Mouse (Mus musculus): ENCODE measurements around the gene Rapgef3. TPM values are rescaled to one million over a fixed set of nuclear protein-coding genes. Genes with fewer than 3 reads are reported as not detected.

Gene Rapgef3
- polyA plus RNA-seq, 1 experiment from 2014 or later = 6.2 TPM

GRCm38 (mm10) chr15:97721008-97721701 lies 46.6 kb downstream of the Rapgef3 start:
- ATAC-seq (ENCODE audit: low FRiP score) = no peak
- no peak overlapping the region for H3K9ac ChIP-seq
- H3K4me1 ChIP-seq = no peaks in the 10 kb centered on the region
- no peak overlapping the region for H3K4me2 ChIP-seq
- no peaks in the 10 kb centered on the region for H3K9me3 ChIP-seq
- 81% methylated on average over 15 of the region's 15 CpGs for WGBS
- H3K36me3 ChIP-seq (replicated peaks) = no peaks in the 10 kb centered on the region
- H3K27me3 ChIP-seq = no peaks in the 10 kb centered on the region
- no peak overlapping the region for H3K27ac ChIP-seq
- H3K4me3 ChIP-seq (replicated peaks) = no peak overlapping the region

- H3K4me3 ChIP-seq (replicated peaks) = no peak overlapping the region
- no peak overlapping the region for H3K4me2 ChIP-seq
- 82% methylated on average over 12 of the region's 12 CpGs for WGBS
- H3K27ac ChIP-seq = no peak overlapping the region
- H3K9me3 ChIP-seq = no peaks in the 10 kb centered on the region
- no peak for ATAC-seq (ENCODE audit: low FRiP score)
- H3K36me3 ChIP-seq (replicated peaks) = no peaks in the 10 kb centered on the region
- no peak overlapping the region for H3K9ac ChIP-seq
- no peaks in the 10 kb centered on the region for H3K27me3 ChIP-seq
- no peaks in the 10 kb centered on the region for H3K4me1 ChIP-seq
These were observed 47.6 kb downstream of the Rapgef3 start for GRCm38 (mm10) chr15:97720026-97720675.

- no peaks in the 10 kb centered on the region for H3K4me1 ChIP-seq
- WGBS = 93% methylated on average over 12 of the region's 12 CpGs
These were observed 48.3 kb downstream of the Rapgef3 start for GRCm38 (mm10) chr15:97719494-97719893.

GRCm38 (mm10) chr15:97718535-97719155 lies 49.1 kb downstream of the Rapgef3 start:
- H3K9ac ChIP-seq = no peak overlapping the region
- no peak for ATAC-seq (ENCODE audit: low FRiP score)
- H3K4me1 ChIP-seq = no peaks in the 10 kb centered on the region
- H3K9me3 ChIP-seq = no peaks in the 10 kb centered on the region
- no peak overlapping the region for H3K4me2 ChIP-seq
- H3K36me3 ChIP-seq (replicated peaks) = no peaks in the 10 kb centered on the region
- no peak overlapping the region for H3K4me3 ChIP-seq (replicated peaks)
- 86% methylated on average over 8 of the region's 8 CpGs for WGBS
- no peaks in the 10 kb centered on the region for H3K27me3 ChIP-seq
- no peak overlapping the region for H3K27ac ChIP-seq

More at GRCm38 (mm10) chr15:97719494-97719893, 48.3 kb downstream of the Rapgef3 start:
- Histone ChIP-seq H3K36me3 (replicated peaks) (no peaks in the 10 kb centered on the region), H3K9ac (no peak overlapping the region), H3K27ac (no peak overlapping the region), H3K9me3 (no peaks in the 10 kb centered on the region), H3K4me2 (no peak overlapping the region), H3K27me3 (no peaks in the 10 kb centered on the region), H3K4me3 (replicated peaks) (no peak overlapping the region)
- ATAC-seq (ENCODE audit: low FRiP score) = no peak

GRCm38 (mm10) chr15:97717861-97718534 lies 49.8 kb downstream of the Rapgef3 start:
- Histone ChIP-seq H3K9ac (no peak overlapping the region), H3K4me1 (no peaks in the 10 kb centered on the region), H3K9me3 (no peaks in the 10 kb centered on the region), H3K27me3 (no peaks in the 10 kb centered on the region), H3K27ac (no peak overlapping the region), H3K4me2 (no peak overlapping the region), H3K36me3 (replicated peaks) (no peaks in the 10 kb centered on the region), H3K4me3 (replicated peaks) (no peak overlapping the region)
- ATAC-seq (ENCODE audit: low FRiP score) = no peak
- WGBS = 32% methylated on average over 12 of the region's 12 CpGs

GRCm38 (mm10) chr15:97716782-97717181 lies 51.0 kb downstream of the Rapgef3 start:
- H3K4me3 ChIP-seq (replicated peaks) = no peak overlapping the region
- 95% methylated on average over 11 of the region's 11 CpGs for WGBS
- no peak for ATAC-seq (ENCODE audit: low FRiP score)
- no peak overlapping the region for H3K27ac ChIP-seq
- no peaks in the 10 kb centered on the region for H3K9me3 ChIP-seq
- no peaks in the 10 kb centered on the region for H3K27me3 ChIP-seq
- H3K36me3 ChIP-seq (replicated peaks) = no peaks in the 10 kb centered on the region
- no peak overlapping the region for H3K9ac ChIP-seq
- H3K4me2 ChIP-seq = no peak overlapping the region
- H3K4me1 ChIP-seq = no peaks in the 10 kb centered on the region

GRCm38 (mm10) chr15:97715734-97716133 lies 52.0 kb downstream of the Rapgef3 start:
- WGBS = 100% methylated on average over 1 of the region's 1 CpGs
- no peak overlapping the region for H3K27ac ChIP-seq
- H3K36me3 ChIP-seq (replicated peaks) = no peaks in the 10 kb centered on the region
- no peaks in the 10 kb centered on the region for H3K4me1 ChIP-seq
- H3K27me3 ChIP-seq = no peaks in the 10 kb centered on the region
- H3K4me3 ChIP-seq (replicated peaks) = no peak overlapping the region
- H3K9ac ChIP-seq = no peak overlapping the region
- H3K4me2 ChIP-seq = no peak overlapping the region
- H3K9me3 ChIP-seq = no peaks in the 10 kb centered on the region
- ATAC-seq (ENCODE audit: low FRiP score) = no peak

GRCm38 (mm10) chr15:97715083-97715482 lies 52.7 kb downstream of the Rapgef3 start:
- no peak overlapping the region for H3K4me3 ChIP-seq (replicated peaks)
- H3K9me3 ChIP-seq = no peaks in the 10 kb centered on the region
- H3K27me3 ChIP-seq = no peaks in the 10 kb centered on the region
- H3K4me2 ChIP-seq = no peak overlapping the region
- H3K4me1 ChIP-seq = no peaks in the 10 kb centered on the region
- H3K9ac ChIP-seq = no peak overlapping the region
- ATAC-seq (ENCODE audit: low FRiP score) = no peak
- WGBS = 90% methylated on average over 8 of the region's 8 CpGs
- no peak overlapping the region for H3K27ac ChIP-seq
- H3K36me3 ChIP-seq (replicated peaks) = no peaks in the 10 kb centered on the region

GRCm38 (mm10) chr15:97712546-97712945 lies 55.2 kb downstream of the Rapgef3 start:
- ATAC-seq (ENCODE audit: low FRiP score) = no peak
- no peaks in the 10 kb centered on the region for H3K27me3 ChIP-seq
- H3K9me3 ChIP-seq = no peaks in the 10 kb centered on the region
- 70% methylated on average over 6 of the region's 6 CpGs for WGBS
- no peaks in the 10 kb centered on the region for H3K36me3 ChIP-seq (replicated peaks)
- H3K9ac ChIP-seq = no peak overlapping the region
- no peak overlapping the region for H3K4me2 ChIP-seq
- no peaks in the 10 kb centered on the region for H3K4me1 ChIP-seq
- no peak overlapping the region for H3K27ac ChIP-seq
- H3K4me3 ChIP-seq (replicated peaks) = no peak overlapping the region

GRCm38 (mm10) chr15:97710906-97711305 lies 56.9 kb downstream of the Rapgef3 start:
- no peak overlapping the region for H3K4me2 ChIP-seq
- H3K27me3 ChIP-seq = no peaks in the 10 kb centered on the region
- H3K9ac ChIP-seq = no peak overlapping the region
- no peaks in the 10 kb centered on the region for H3K9me3 ChIP-seq
- H3K36me3 ChIP-seq (replicated peaks) = no peaks in the 10 kb centered on the region
- no peak for ATAC-seq (ENCODE audit: low FRiP score)
- H3K4me3 ChIP-seq (replicated peaks) = no peak overlapping the region
- H3K4me1 ChIP-seq = peaks cover 3% of the 10 kb centered on the region; the same call in 1 of the 2 replicates
- no peak overlapping the region for H3K27ac ChIP-seq
- whole genome bisulfite sequencing = 82% methylated on average over 6 of the region's 6 CpGs

- peaks cover 18% of the 10 kb centered on the region for H3K4me1 ChIP-seq
- under 1% methylated on average over 71 of the region's 71 CpGs for WGBS
- no peaks in the 10 kb centered on the region for H3K27me3 ChIP-seq
- peak; percentile 94 for ATAC-seq (ENCODE audit: low FRiP score)
- H3K9ac ChIP-seq = peak within 1 kb of the TSS; percentile 91
- H3K27ac ChIP-seq = peak within 1 kb of the TSS; percentile 73; the same call in 1 of the 2 replicates
- peak within 1 kb of the TSS; percentile 81 for H3K4me2 ChIP-seq
- H3K4me3 ChIP-seq (replicated peaks) = peak within 1 kb of the TSS; percentile 98
- H3K9me3 ChIP-seq = no peaks in the 10 kb centered on the region
- H3K36me3 ChIP-seq (replicated peaks) = peaks cover 24% of the 10 kb centered on the region
These were observed 62.3 kb downstream of the Rapgef3 start, which contains the start of gene Rpap3 for GRCm38 (mm10) chr15:97705211-97706050. Gene Rpap3, minus strand, starts transcription at chr15:97705825.
